Mouse (Mus musculus) liver, adult 10 weeks (tissue): Measurements from ENCODE around the gene Scrn1. TPM values are rescaled to one million over a fixed set of nuclear protein-coding genes. Genes with fewer than 3 reads are reported as not detected.

Experiments
- polyA plus RNA-seq: library from polyadenylated mRNA; stranded (reverse); fragments of 350-450 nt; fragmentation: Illumina TruSeq; extraction: RNeasy Lipid Tissue Mini Kit (QIAGEN cat#74804); gene quantifications from one replicate; pipeline ENCODE4 v1.2.3, GENCODE M21; 2014; ENCODE audit warnings: low read depth, low replicate concordance

Scrn1 gene
- polyA plus RNA-seq: not detected

DNA sequence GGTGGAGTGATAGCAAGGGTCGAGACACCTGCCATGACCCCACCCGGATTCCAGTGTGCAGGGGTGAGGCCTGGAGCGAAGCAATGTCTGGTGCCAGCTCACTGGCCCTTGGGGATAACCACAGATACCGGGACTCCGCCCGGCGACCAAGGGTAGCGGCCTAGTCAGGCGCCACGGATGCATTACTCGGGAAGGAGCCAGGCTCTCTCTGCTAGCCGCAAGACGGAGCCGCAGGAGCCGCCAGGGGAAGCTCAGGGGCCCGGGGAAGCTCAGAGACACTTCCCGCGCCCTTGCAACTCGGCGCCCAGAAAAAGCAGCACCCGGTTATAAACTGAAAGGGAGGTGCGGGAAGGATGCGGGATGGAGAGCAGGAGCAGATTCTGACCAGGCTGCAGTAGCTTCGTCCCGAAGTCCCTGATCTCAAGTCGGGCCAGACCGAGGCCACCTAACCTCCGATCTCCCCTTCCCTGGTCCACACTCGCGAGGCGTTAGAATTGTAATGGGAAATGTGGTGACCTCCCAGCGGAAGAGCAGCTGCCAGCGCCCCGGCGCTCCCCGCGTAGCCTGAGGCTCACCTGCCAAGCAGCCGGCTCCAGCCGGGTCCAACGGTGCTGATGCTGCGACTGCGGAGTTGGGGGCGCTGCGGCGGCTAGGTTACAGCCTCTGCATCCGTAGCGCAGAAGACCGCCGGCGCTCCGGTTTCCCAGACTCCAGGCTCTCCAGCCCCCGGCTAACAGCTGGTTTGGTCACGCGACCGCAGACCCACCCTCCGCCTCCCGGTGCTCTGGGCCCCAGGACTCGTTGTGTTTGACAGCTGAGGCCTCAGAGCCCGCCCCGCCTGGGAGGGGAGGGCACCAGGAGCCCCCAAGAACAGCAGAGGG is at the start of gene Scrn1:
TSS of gene Scrn1 (minus strand) at position 825 of the 881 bp plus-strand sequence.

DNA sequence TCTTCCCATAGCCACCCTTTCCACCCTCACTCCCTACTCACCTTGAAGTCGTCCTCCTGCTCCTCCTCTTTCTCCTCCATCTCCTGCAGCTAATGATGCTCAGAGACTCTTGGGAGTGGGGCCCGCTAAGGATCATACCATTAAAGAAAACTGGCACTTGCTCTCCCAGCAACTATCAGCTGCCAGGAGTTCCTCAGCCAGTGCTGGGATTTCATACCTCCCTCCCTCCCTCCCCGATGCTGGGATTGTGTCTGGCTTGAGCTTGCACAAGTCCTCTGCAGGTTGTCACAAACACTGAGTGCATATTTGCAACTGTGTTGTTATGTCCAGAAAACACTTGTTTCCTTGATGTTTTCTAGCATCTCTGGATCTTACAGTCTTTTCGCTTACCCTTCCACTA is 30.9 kb upstream of the Scrn1 start, which contains the start of gene Fkbp14:
TSS of gene Fkbp14 (minus strand) at position 101 of the 400 bp plus-strand sequence.

DNA sequence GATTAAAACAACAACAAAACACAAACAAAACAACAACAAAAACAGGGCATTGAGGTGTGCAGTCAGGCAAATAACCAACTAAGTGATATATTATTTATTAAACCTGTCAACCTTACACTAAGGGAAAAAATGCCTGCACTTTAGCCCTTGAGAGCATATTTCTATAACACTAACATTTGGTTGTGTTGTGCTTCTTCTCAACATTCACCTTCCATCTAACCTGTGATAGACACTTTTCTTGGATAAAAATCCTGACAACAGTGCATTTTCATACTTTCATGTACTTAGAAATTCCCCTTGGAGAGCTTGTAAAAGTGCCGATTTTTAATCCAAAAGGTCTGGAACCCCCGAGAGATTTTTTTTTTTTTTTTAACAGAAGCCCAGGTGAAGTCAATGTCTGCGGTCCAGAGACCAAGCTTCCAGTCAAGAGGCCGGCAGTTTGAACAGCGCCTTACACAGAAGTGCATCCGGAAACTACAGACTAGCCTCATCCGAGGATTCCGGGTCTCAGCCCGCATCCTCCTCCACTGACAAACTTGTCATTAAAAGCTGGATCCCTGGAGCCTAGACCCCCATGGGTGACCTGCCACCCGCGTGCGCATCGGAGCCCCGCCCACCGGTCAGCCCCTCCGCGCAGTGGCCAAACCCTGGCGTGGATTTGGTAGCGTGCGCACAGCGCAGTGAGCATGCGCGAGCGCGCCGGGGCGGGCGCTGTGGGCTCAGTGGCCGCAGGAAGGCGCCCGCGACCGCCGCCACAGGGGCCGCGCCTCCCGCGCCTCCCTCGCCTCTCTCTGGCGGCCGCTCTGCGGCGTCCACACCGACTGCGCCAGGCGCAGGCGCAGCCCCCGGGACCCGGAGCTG is 28.4 kb upstream of the Scrn1 start, which contains the start of gene Plekha8:
TSS of gene Plekha8 (plus strand) at position 643 of the 861 bp plus-strand sequence.

Other genes with a start within 250 kb of the Scrn1 start
- gene Prr15, start 240.7 kb downstream of the Scrn1 start, polyA plus RNA-seq: not detected
- gene Wipf3, start 136.9 kb downstream of the Scrn1 start, polyA plus RNA-seq: 4.2 TPM
- gene Plekha8, start 28.6 kb upstream of the Scrn1 start, polyA plus RNA-seq: 16.2 TPM
- 9.3 TPM for gene Fkbp14, start 30.8 kb upstream of the Scrn1 start, polyA plus RNA-seq
- 1.4 TPM for gene Mturn, start 115.1 kb upstream of the Scrn1 start, polyA plus RNA-seq